Mouse (Mus musculus): ENCODE measurements at regions not wholly inside any gene's neighbourhood (a gene's known extent, or its start where the extent isn't known, plus 50 kb on each side); places are given as distances from the start of the nearest gene placed in this dataset.

- no peak for DNase-seq (ENCODE audit: low spot score in 2 of 2)
Observed at GRCm38 (mm10) chrX:95291676-95292075, 95.0 kb upstream of the Arhgef9 start.

GRCm38 (mm10) chrX:95282038-95282437 is 85.4 kb upstream of the Arhgef9 start:
- no peak for DNase-seq (ENCODE audit: low spot score in 2 of 2)

GRCm38 (mm10) chrX:95253517-95253916 is 56.9 kb upstream of the Arhgef9 start:
- DNase-seq (ENCODE audit: low spot score in 2 of 2), result peak in 1 of 2 experiments; percentile 2
